Mouse (Mus musculus) hindbrain, postnatal 0 days (tissue): ENCODE data around the gene Sema3a. TPM values are rescaled to one million over a fixed set of nuclear protein-coding genes. Genes with fewer than 3 reads are reported as not detected.

Experiments
- ATAC-seq: fragments of 200-750 bp; cut with Nextera tagmentation; 2 replicates; pipeline ENCODE4 v1.8.0; 2017; ENCODE audit warnings: mild to moderate bottlenecking, moderate TSS enrichment, moderate library complexity
- DNase-seq: peaks from one replicate; pipeline ENCODE4 v3.0.0-alpha.2; 2015; ENCODE audit warnings: low spot score
- H3K27ac ChIP-seq: fragments of 300-500 bp; sonication (generic); 2 replicates; pipeline ENCODE4 v1.5.1; 2014; ENCODE audit warnings: mild to moderate bottlenecking
- H3K27me3 ChIP-seq: fragments of 300-500 bp; sonication (generic); 2 replicates; pipeline ENCODE4 v1.6.1; 2014; ENCODE audit warnings: low read length, mixed read lengths; ENCODE audit not compliant: insufficient read depth
- H3K36me3 ChIP-seq: fragments of 300-500 bp; sonication (generic); 2 replicates; pipeline ENCODE4 v1.6.1; 2014; ENCODE audit warnings: low read length, mixed read lengths; ENCODE audit not compliant: insufficient read depth
- H3K4me1 ChIP-seq: fragments of 300-500 bp; sonication (generic); 2 replicates; pipeline ENCODE4 v1.6.1; 2014; ENCODE audit warnings: antibody characterized with exemption, low read length, mixed read lengths; ENCODE audit not compliant: insufficient read depth
- H3K4me2 ChIP-seq: fragments of 300-500 bp; sonication (generic); 2 replicates; pipeline ENCODE4 v1.6.1; 2014; ENCODE audit warnings: low read depth, mild to moderate bottlenecking, low read length, moderate library complexity, mixed read lengths
- H3K4me3 ChIP-seq: fragments of 300-500 bp; sonication (generic); 2 replicates; pipeline ENCODE4 v1.5.1; 2014; ENCODE audit warnings: low read length
- H3K9ac ChIP-seq: fragments of 300-500 bp; sonication (generic); replicated peaks from 2 replicates; pipeline ENCODE4 v1.6.1; 2014; ENCODE audit warnings: mild to moderate bottlenecking, low read length, moderate library complexity, mixed read lengths
- H3K9me3 ChIP-seq: fragments of 300-500 bp; sonication (generic); 2 replicates; pipeline ENCODE4 v1.6.1; 2016; ENCODE audit warnings: low read length, mixed read lengths
- CTCF ChIP-seq: IDR thresholded peaks from 2 replicates; pipeline ENCODE4 v1.5.1; 2016; ENCODE audit warnings: antibody characterized with exemption, control low read depth, low read depth
- WGBS: fragments of 180-500 bp; shearing (Covaris S2); extraction: QIAGEN DNeasy Blood & Tissue Kit; methylation state at CpG from one replicate; pipeline ENCODE4 v1.1.7; 2014; 5-methylcytosine and 5-hydroxymethylcytosine counted together
- polyA plus RNA-seq: library from polyadenylated mRNA; unstranded; fragments of >200 nt; fragmentation: Nextera tagmentation; extraction: Ambion mirVana; gene quantifications from 2 replicates; pipeline ENCODE4 v1.2.1, GENCODE M21; 2015
- total RNA-seq: library from RNA; depleted of rRNA; stranded (reverse); fragments of >200 nt; gene quantifications from 2 replicates; pipeline ENCODE4 v1.2.3, GENCODE M21; 2014

The Sema3a gene
- total and polyA plus RNA-seq, 2 experiments from 2014 or later, result 16.3 to 32.3 TPM

- no peak for DNase-seq
- Histone ChIP-seq H3K27me3 (no peaks in the 10 kb centered on the region), H3K27ac (no peak overlapping the region), H3K4me2 (no peak overlapping the region), H3K4me1 (no peaks in the 10 kb centered on the region), H3K9me3 (no peaks in the 10 kb centered on the region), H3K4me3 (no peak overlapping the region), H3K9ac (no peak overlapping the region), H3K36me3 (no peaks in the 10 kb centered on the region)
- TF ChIP-seq CTCF, result no peak
- no peak for ATAC-seq
- 82% methylated on average over 3 of the region's 3 CpGs for WGBS
Observed at GRCm38 (mm10) chr5:13509163-13509562, 383.9 kb downstream of the Sema3a start.

- ATAC-seq (no peak), DNase-seq (no peak)
- Histone ChIP-seq H3K4me2 (no peak overlapping the region), H3K36me3 (no peaks in the 10 kb centered on the region), H3K4me1 (no peaks in the 10 kb centered on the region), H3K9ac (no peak overlapping the region), H3K4me3 (no peak overlapping the region), H3K9me3 (no peaks in the 10 kb centered on the region), H3K27me3 (no peaks in the 10 kb centered on the region), H3K27ac (no peak overlapping the region)
- TF ChIP-seq CTCF, result no peak
- 97% methylated on average over 4 of the region's 4 CpGs for WGBS
Observed at GRCm38 (mm10) chr5:13517018-13517417, 391.8 kb downstream of the Sema3a start.

GRCm38 (mm10) chr5:13525597-13525996 lies 400.4 kb downstream of the Sema3a start:
- 63% methylated on average over 3 of the region's 3 CpGs for WGBS
- no peak overlapping the region for H3K4me2 ChIP-seq
- DNase-seq, result no peak
- H3K9me3 ChIP-seq, result no peaks in the 10 kb centered on the region
- no peak for ATAC-seq
- no peak overlapping the region for H3K27ac ChIP-seq
- TF ChIP-seq CTCF, result no peak
- no peaks in the 10 kb centered on the region for H3K36me3 ChIP-seq
- H3K27me3 ChIP-seq, result no peaks in the 10 kb centered on the region
- H3K4me1 ChIP-seq, result no peaks in the 10 kb centered on the region
- H3K4me3 ChIP-seq, result no peak overlapping the region
- H3K9ac ChIP-seq, result no peak overlapping the region

GRCm38 (mm10) chr5:13527037-13527464 lies 401.8 kb downstream of the Sema3a start:
- H3K27ac ChIP-seq, result no peak overlapping the region
- no peak overlapping the region for H3K4me2 ChIP-seq
- no peaks in the 10 kb centered on the region for H3K27me3 ChIP-seq
- no peak overlapping the region for H3K4me3 ChIP-seq
- ATAC-seq, result no peak
- no peaks in the 10 kb centered on the region for H3K36me3 ChIP-seq
- H3K9ac ChIP-seq, result no peak overlapping the region
- WGBS, result 25% methylated on average over 7 of the region's 7 CpGs
- no peaks in the 10 kb centered on the region for H3K9me3 ChIP-seq
- DNase-seq, result no peak
- TF ChIP-seq CTCF, result no peak
- H3K4me1 ChIP-seq, result no peaks in the 10 kb centered on the region

GRCm38 (mm10) chr5:13529226-13529625 lies 404.0 kb downstream of the Sema3a start:
- WGBS, result 17% methylated on average over 4 of the region's 4 CpGs
- no peaks in the 10 kb centered on the region for H3K27me3 ChIP-seq
- no peaks in the 10 kb centered on the region for H3K4me1 ChIP-seq
- H3K9me3 ChIP-seq, result no peaks in the 10 kb centered on the region
- no peak overlapping the region for H3K4me2 ChIP-seq
- 0 out of 2 replicates have a peak overlapping the region, but pooled peaks have one; percentile 3 for H3K27ac ChIP-seq
- DNase-seq (peak; percentile 68), ATAC-seq (peak; percentile 95)
- H3K36me3 ChIP-seq, result no peaks in the 10 kb centered on the region
- TF ChIP-seq CTCF, result no peak
- no peak overlapping the region for H3K9ac ChIP-seq
- no peak overlapping the region for H3K4me3 ChIP-seq

- WGBS, result 24% methylated on average over 2 of the region's 2 CpGs
- no peaks in the 10 kb centered on the region for H3K27me3 ChIP-seq
- H3K4me2 ChIP-seq, result no peak overlapping the region
- no peaks in the 10 kb centered on the region for H3K9me3 ChIP-seq
- H3K4me1 ChIP-seq, result no peaks in the 10 kb centered on the region
- H3K9ac ChIP-seq, result no peak overlapping the region
- H3K27ac ChIP-seq, result peak overlapping the region; percentile 54
- no peaks in the 10 kb centered on the region for H3K36me3 ChIP-seq
- no peak for TF ChIP-seq CTCF
- no peak overlapping the region for H3K4me3 ChIP-seq
- ATAC-seq, result peak; percentile 61; the same call in 1 of the 2 replicates
- peak; percentile 64 for DNase-seq
Observed at GRCm38 (mm10) chr5:13547472-13548209, 422.4 kb downstream of the Sema3a start.

- DNase-seq (no peak), ATAC-seq (no peak)
- H3K4me3 ChIP-seq, result no peak overlapping the region
- H3K27me3 ChIP-seq, result no peaks in the 10 kb centered on the region
- no peak overlapping the region for H3K9ac ChIP-seq
- no peaks in the 10 kb centered on the region for H3K36me3 ChIP-seq
- WGBS, result 43% methylated on average over 1 of the region's 1 CpGs
- no peaks in the 10 kb centered on the region for H3K9me3 ChIP-seq
- H3K27ac ChIP-seq, result peak overlapping the region; percentile 54
- H3K4me1 ChIP-seq, result no peaks in the 10 kb centered on the region
- no peak overlapping the region for H3K4me2 ChIP-seq
- no peak for TF ChIP-seq CTCF
Observed at GRCm38 (mm10) chr5:13548210-13548554, 423.0 kb downstream of the Sema3a start.
